Mouse (Mus musculus) liver, embryonic 13.5 days (tissue): Measurements from ENCODE around the gene Nck1. TPM values are rescaled to one million over a fixed set of nuclear protein-coding genes. Genes with fewer than 3 reads are reported as not detected.

ENCODE experiments used
- ATAC-seq: fragments of 200-750 bp; cut with Nextera tagmentation; 2 replicates; pipeline ENCODE4 v1.8.0; 2017; ENCODE audit warnings: low read depth, mild to moderate bottlenecking, moderate number of reproducible peaks, moderate library complexity
- DNase-seq: peaks from one replicate; pipeline ENCODE4 v3.0.0; 2022
- H3K27ac ChIP-seq: fragments of 300-500 bp; sonication (generic); 2 replicates; pipeline ENCODE4 v1.5.1; 2015; ENCODE audit warnings: moderate library complexity, mild to moderate bottlenecking, inconsistent platforms
- H3K27me3 ChIP-seq: fragments of 300-500 bp; sonication (generic); 2 replicates; pipeline ENCODE4 v1.6.1; 2015; ENCODE audit warnings: mild to moderate bottlenecking, inconsistent platforms
- H3K36me3 ChIP-seq: fragments of 300-500 bp; sonication (generic); 2 replicates; pipeline ENCODE4 v1.6.1; 2015; ENCODE audit warnings: mild to moderate bottlenecking, inconsistent platforms
- H3K4me1 ChIP-seq: fragments of 300-500 bp; sonication (generic); replicated peaks from 2 replicates; pipeline ENCODE4 v1.6.1; 2015; ENCODE audit warnings: inconsistent platforms
- H3K4me2 ChIP-seq: fragments of 300-500 bp; sonication (generic); 2 replicates; pipeline ENCODE4 v1.6.1; 2015; ENCODE audit warnings: inconsistent platforms, mild to moderate bottlenecking, moderate library complexity
- H3K4me3 ChIP-seq: fragments of 300-500 bp; sonication (generic); replicated peaks from 2 replicates; pipeline ENCODE4 v1.5.1; 2015; ENCODE audit warnings: mild to moderate bottlenecking, inconsistent platforms
- H3K9ac ChIP-seq: fragments of 300-500 bp; sonication (generic); 2 replicates; pipeline ENCODE4 v1.6.1; 2015; ENCODE audit warnings: mild to moderate bottlenecking, inconsistent platforms
- H3K9me3 ChIP-seq: fragments of 300-500 bp; sonication (generic); replicated peaks from 2 replicates; pipeline ENCODE4 v1.6.1; 2016; ENCODE audit warnings: inconsistent platforms
- WGBS: fragments of 180-500 bp; shearing (Covaris S2); methylation state at CpG from one replicate; pipeline ENCODE4 v1.1.7; 2015; ENCODE audit not compliant: insufficient replicate concordance; 5-methylcytosine and 5-hydroxymethylcytosine counted together
- polyA plus RNA-seq: library from polyadenylated mRNA; unstranded; fragments of >200 nt; fragmentation: Nextera tagmentation; extraction: Ambion mirVana; gene quantifications from 2 replicates; pipeline ENCODE4 v1.2.1, GENCODE M21; 2015

Nck1 gene
- polyA plus RNA-seq, 1 experiment from 2014 or later = 24.8 TPM

DNA sequence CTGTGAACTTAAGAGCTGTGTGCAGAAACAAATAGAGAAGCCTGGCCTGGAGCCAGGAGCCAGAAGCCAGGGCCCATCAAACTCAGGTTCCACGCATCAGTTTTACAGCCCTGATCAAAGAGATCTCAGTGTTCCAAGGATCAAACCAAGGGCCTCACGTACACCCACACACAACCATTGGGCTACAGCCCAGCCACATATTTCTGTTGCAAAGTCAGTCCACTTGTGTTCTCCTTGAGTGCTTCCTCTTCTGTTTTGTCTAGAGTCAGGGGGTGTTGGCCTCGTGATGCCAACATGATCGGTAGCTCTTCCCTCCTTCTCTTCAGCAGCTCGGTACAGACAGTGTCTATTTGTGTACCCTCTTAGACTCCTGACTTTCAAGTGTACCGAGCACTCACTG lies 93.5 kb downstream of the Nck1 start:
- Histone ChIP-seq H3K36me3 (no peaks in the 10 kb centered on the region), H3K4me1 (peaks cover 7% of the 10 kb centered on the region), H3K4me3 (no peak overlapping the region), H3K9ac (no peak overlapping the region), H3K27ac (no peak overlapping the region), H3K27me3 (peaks cover 2% of the 10 kb centered on the region; the same call in 1 of the 2 replicates), H3K4me2 (no peak overlapping the region), H3K9me3 (no peaks in the 10 kb centered on the region)
- DNase-seq (no peak), ATAC-seq (no peak)
- 49% methylated on average over 6 of the region's 6 CpGs for WGBS

DNA sequence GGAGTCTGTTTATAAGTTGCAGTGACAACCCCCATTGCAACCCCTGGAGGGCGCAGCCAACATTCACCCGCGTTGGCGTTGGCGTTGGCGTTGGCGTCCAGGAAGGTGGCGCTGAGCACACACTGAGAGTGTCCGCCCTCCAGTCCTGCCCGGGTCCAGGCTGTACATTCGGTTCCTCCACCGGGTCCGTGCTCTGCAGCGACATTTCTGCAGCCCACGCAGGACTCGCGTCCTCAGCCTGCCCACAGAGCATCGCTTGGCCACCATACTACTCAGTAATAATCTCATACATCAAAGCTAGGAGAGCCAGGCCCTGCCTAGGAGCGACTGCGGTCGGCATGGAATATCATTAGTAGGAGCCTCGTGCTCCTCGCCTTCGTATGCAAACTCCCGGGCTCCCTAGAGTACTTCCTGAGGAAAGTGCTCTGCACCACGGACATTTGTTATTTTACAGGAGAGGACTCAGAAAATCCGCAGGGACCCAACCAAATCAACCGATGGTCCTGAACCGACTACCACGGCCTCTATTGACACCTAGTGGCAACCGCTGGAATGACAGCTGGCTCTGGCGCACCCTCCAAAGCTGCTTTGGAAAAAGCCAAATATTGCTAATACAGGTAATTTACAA lies 99.8 kb downstream of the Nck1 start:
- Histone ChIP-seq H3K4me3 (peak overlapping the region; percentile 56), H3K27me3 (peaks cover 2% of the 10 kb centered on the region; the same call in 1 of the 2 replicates)

More for the DNA sequence above, 99.8 kb downstream of the Nck1 start:
- Histone ChIP-seq H3K9ac (peak overlapping the region; percentile 48; the same call in 1 of the 2 replicates), H3K36me3 (no peaks in the 10 kb centered on the region), H3K9me3 (no peaks in the 10 kb centered on the region), H3K4me1 (no peaks in the 10 kb centered on the region), H3K4me2 (peak overlapping the region; percentile 79), H3K27ac (no peak overlapping the region)
- peak; percentile 80 for ATAC-seq
- peak; percentile 40 for DNase-seq
- WGBS = under 1% methylated on average over 32 of the region's 32 CpGs

Other genes with a start within 250 kb of the Nck1 start
- 0.37 and 0.58 TPM in 2 replicates for gene Il20rb, start 59.3 kb downstream of the Nck1 start, polyA plus RNA-seq
- gene Slc35g2, start 25.0 kb upstream of the Nck1 start, polyA plus RNA-seq = 0.91 and 1.4 TPM in 2 replicates
- 20.0 and 25.5 TPM in 2 replicates for gene Stag1, start 51.7 kb upstream of the Nck1 start, polyA plus RNA-seq